Mouse (Mus musculus) fat pad, adult 2 months (tissue): ENCODE results near the gene Lhx3.

Experiments used
- DNase-seq: peaks from one replicate; pipeline ENCODE4 v3.0.0-alpha.2; 2011; ENCODE audit warnings: low read depth, low spot score; ENCODE audit errors: extremely low read depth

Gene Lhx3

GRCm38 (mm10) chr2:26202849-26203475, 5.1 kb downstream of the Lhx3 start:
- no peak for DNase-seq

DNA sequence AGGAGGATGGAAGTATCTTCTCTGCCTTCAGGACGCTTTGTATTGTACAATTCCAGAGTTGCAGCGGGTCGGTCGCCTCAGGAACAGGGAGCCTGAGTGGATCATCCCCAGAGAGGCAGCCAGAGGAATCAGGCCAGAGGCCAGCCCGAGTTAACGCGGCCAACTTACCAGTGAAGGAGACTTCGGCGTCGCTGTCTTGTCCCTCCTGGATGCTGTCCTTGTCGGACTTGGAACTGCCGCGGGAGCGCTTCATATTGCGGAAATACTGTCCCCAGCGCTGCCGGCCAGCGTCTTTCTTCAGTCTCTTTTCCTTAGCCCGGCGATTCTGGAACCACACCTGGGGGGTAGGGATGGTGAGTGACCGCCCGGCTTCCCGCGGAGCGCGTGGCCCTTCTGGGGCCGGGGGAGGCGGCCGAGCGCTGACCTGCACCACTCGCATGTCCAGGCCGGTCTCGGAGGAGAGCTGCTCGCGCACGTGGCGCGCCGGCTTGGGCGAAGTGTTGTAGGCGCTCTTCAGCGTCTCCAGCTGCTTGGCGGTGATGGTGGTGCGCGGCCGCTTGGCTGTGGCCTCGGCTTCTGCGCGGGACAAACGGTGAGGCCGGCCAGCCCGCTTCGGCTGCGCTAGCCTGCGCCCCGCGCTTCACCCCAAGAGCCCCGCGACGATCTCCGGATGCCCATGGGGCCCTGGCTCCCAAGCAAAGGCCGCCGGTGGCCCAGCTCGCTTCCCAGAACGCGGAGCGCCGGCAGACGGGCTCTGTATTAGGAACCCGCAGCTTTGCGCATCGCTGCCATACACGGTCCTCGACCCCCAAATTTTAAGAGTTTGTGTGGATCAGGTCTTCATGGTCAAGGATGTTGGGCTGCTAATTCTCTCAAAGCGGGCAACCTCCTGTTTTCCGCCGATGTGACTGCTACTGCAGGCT, 5.9 kb downstream of the Lhx3 start:
- DNase-seq: no peak

DNA sequence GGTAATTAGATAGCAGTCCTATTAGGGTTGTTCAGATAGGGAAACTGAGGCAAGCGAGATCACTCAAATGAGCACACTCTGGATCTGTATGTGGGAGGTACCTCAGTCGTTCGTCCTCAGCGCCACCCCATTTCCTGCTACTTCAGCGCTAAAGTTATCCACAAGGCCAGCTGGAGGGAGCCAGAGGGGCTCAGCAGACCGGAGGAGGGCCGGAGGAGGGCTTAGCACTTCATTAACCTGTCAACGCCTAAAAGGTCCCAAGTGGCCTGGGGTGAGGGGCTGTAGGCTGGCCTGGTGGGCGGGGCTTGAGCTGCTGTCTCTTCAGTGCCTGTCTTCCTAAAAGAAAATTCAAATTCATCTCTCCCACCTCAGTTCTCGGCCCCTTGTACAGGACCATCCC, 9.6 kb downstream of the Lhx3 start:
- DNase-seq: no peak

DNA sequence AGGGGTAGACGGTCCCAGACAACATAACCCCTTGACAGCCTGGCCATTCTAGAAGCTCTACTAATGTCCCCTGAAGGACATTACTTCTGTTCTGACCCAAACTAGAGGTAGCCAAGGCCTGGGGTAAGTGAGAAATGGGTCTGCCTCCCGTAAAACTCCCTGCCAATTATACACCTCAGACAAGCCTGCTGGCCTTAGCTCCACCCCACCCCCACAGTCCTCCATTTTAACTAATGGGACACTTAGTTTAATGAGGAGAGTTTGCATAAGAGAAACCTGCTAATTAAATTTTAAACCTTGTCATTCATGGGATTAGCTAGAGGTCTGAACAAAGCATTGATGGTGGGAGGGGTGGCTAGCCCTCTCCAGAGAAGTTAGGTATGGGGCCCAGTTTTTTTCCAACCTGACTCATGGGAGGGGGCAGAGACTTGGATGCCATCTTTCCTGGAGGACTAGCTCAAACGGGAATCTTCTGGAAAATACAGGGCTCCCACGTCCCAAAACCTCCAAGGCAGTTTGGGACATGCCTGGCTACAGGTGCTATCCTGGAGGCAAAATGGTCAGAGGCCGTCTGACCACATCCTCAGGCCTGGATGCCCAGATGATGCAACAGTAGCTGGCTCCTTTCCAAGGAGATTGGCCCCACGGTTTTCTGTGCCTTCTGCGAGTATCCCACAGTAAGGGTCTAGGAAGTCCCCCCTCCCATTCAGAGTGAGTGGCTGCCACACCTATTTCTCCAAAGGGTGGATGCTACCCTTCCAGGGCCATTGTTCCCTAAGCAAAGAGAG, 13.3 kb downstream of the Lhx3 start:
- no peak for DNase-seq

DNA sequence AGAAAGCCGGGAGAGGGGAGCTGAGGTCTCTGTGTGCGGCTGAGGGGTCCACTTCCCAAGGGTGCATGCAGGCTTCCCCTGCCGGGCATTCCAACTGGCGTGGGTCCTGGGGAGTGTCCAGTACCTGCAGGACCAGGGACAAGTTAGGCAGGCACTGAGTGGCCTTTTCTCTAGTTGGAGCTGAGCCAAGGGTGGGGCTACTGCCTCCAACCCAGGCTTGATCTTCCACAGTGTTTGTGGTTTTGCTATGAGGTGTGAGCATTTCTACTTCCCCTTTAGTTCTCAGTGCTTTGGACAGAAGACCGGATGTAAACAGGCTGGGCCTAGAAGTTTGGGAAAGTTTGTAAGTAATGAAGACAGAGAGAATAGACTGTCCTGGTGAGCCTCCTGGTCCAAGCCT, 19.6 kb downstream of the Lhx3 start:
- no peak for DNase-seq

GRCm38 (mm10) chr2:26184352-26184751, 23.7 kb downstream of the Lhx3 start:
- DNase-seq: no peak

- DNase-seq: no peak
These were observed 25.4 kb downstream of the Lhx3 start for GRCm38 (mm10) chr2:26182646-26183045.

DNA sequence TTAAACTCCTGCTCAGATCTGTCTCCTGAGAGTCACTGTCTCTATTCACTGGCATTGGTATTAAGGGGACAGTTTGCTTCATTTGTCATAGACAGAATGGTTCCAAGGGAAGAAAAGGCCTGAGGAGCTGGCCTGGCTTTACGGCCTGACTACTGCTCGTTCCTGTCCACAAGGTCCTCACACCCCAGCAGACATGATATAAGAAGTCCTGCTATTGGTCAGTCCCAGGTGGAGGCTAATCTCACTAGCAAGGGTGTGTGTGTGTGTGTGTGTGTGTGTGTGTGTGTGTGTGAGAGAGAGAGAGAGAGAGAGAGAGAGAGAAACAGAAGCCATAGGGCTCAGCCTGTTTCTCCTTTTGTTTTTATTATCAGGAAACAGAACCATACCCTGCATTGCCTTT, 30.9 kb downstream of the Lhx3 start:
- DNase-seq: no peak

- DNase-seq: no peak
These were observed 31.4 kb downstream of the Lhx3 start for GRCm38 (mm10) chr2:26176731-26177130.

DNA sequence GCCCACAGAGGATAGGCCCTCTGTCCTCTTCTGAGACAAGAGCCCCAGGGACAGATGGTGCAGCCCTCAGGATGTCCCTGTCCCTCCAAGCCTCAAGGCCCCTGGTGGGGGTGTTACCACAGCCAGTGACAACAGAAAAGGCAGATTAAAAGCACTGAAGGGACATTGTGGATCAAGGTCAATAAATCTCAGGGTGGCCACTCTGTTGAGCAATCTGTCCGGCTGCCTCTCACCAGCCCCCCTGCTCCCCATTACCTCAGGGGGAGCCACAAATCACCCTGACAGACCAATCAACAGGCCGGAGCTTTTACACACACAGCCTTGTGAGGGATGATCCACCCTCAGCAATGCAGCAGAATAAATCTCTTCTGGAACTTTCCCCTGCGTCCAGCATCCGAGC, 32.9 kb downstream of the Lhx3 start:
- DNase-seq: no peak

DNA sequence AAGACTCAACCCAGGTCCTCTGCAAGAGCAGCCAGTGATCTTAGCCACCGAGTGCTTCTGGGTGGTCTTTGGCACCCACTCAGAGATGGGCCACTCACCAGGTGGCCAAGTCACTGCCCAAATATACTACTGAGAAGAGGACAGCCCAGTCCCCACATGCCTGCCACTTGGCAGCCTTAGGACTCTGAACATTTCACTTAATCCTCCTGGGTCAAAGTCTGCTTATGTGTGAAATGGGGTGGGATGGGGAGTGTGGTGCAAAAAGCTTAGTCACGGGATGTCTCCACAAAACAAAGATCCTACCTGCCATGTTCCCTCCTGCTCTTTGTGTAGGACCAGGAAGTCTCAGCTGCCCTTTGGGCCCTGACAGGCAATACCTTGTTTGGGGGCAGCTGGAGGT, 35.9 kb downstream of the Lhx3 start:
- no peak for DNase-seq

- no peak for DNase-seq
These were observed 37.7 kb downstream of the Lhx3 start for GRCm38 (mm10) chr2:26170376-26170775.

DNA sequence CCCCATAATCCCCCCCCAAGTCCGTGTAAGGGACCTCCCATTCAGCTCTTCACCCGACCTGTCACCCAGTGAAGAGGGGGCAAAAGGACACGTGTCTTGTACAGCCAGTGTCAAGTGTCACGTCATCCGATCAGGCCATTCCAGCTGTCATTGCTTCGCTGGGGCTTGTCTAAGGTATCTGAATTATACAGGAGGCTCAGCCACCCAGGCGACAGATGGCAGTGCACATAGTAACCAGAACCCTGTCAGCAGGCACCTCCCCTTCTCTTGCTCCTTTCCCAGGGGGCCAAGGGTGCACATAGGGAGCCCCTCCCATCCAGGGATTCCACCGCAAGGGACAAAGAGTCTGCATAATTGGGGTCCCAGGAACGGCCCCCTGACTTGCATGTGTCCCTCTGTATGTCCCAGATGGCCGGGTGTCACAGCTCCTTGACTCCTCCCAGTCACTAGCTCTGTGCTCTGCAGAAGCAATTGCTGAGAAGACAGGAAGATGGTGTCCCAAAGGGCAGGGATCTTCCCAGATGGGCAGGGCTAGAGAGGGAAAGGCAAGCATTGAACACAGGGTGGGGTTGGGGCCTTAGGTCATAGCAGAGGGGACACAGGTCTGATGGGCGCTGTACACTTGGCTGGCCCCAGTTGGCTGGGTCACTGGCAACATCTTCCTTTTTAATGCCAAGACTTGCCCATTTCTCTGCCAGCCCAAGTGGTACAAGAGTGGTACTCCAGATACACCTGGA, 39.1 kb downstream of the Lhx3 start:
- no peak for DNase-seq

GRCm38 (mm10) chr2:26166890-26167289, 41.2 kb downstream of the Lhx3 start:
- no peak for DNase-seq

- DNase-seq: no peak
These were observed 50.0 kb downstream of the Lhx3 start for GRCm38 (mm10) chr2:26158064-26158463.

DNA sequence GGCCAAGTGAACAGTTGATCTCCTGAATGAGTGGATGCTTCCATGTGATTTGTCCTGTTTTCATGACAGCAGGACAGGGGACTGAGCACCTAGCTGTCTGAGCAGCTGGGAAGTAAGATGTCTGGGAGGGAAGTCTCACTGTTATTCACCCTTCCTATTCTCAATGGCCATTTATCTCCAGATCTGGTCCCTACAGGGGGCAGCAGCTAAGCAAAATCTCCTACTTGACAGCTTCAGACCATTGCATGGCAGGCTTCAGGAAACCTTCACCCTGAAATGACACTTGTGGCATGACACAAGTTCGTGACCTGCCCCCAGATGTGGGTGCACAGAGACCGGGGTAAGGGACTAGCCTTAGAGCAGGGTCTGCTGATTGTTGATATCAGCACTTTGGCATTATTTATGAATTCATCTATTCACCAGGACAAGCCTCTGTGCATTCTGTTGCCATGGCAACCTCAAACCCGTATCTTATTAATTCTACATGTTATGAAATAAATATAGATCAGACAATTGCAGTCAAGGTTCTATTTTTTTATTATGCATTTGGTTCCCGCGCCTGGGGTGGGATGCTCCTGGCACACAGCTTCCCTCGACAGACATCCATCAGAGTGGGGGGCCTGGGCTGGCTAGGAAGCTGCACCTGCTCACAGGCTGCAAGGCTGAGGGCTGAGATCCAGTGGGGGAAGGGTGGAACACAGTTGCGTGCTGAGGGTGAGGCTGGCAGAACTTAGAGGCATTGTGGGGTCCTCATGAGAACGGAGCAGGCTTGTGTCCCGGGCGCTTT, 51.7 kb downstream of the Lhx3 start:
- no peak for DNase-seq

DNA sequence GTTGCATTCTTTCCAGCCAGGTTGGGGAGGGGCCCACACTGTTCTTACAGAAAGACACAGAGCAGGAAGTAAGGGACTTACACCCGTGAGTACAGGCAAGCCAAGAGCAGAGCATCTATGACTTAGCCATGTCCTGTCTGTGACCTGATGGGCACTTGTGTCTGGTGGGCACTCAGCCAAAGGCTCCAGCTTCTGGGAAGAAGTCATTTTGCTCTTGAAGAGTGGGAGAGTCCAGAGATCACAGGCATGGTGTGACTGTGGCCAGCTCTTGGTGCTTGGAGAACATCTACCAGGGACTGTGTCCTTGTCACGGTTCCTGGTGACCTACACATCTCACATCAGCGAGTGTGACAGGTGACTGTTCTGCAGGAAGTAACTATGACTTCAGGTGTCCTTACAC, 52.4 kb downstream of the Lhx3 start:
- DNase-seq: no peak

GRCm38 (mm10) chr2:26154586-26154985, 53.5 kb downstream of the Lhx3 start:
- DNase-seq: no peak

DNA sequence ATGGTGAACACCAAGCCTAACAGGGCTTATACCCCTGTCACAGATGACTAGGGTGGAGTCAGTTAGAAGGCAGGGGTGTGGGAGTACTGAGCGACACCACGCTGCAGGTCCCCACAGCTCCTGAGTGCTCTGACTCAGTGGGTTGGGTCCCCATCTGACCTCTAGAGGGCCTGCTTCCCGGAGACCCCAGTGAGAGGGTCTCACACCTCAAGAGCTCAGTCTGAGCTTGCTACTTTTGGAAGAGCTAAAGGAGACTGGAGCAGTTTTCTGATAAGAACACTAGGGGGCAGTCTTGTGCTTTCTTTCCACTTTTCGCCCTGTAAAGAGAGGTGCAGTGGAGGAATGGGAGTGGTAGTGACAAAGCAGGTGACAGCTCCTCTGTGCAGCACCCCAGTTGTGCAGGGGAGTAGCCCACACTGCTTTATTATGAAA, 54.2 kb downstream of the Lhx3 start:
- no peak for DNase-seq

DNA sequence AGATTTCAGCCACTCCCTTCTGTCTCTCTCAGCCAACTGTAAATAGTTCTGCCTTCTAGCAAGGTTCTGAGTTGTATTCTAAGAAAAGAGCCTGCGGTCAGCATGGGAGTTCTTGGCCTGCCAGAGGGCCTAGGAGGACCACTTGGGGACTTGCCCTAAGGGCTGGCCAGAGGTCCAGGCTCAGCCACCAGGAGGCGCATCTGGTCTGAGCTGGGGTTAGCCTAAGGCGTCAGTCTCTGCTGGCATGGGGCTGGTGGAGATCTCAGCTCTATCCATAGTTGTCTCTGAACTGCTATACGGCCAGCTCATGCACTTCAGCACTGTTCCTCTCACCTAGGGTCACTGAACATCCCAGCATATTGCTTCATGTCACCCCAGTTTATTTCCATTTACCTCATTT, 54.8 kb downstream of the Lhx3 start:
- no peak for DNase-seq
